Mouse (Mus musculus) CH12.LX (cell line): ENCODE results near the gene Nrf1.

Experiments used
- CTCF ChIP-seq, 2 experiments: IDR thresholded peaks in 1 of 2; conservative IDR thresholded peaks in 1 of 2; 2 replicates each; pipeline ENCODE4 v1.5.1; 2011 to 2012; ENCODE audit warnings: low read depth in 2 of 2, low read length in 2 of 2, improper control_type of control experiment in 1 of 2, inconsistent platforms in 1 of 2, mild to moderate bottlenecking in 1 of 2, moderate library complexity in 1 of 2
- JUND ChIP-seq: conservative IDR thresholded peaks from 2 replicates; pipeline ENCODE4 v1.6.1; 2011; ENCODE audit warnings: low read depth, low read length, improper control_type of control experiment
- MAZ ChIP-seq: IDR thresholded peaks from 2 replicates; pipeline ENCODE4 v1.6.1; 2012; ENCODE audit warnings: low read depth, mild to moderate bottlenecking, inconsistent platforms, low read length, improper control_type of control experiment, moderate library complexity
- POLR2A ChIP-seq: IDR thresholded peaks from 2 replicates; pipeline ENCODE4 v1.6.1; 2011; ENCODE audit warnings: low read depth, mild to moderate bottlenecking, improper control_type of control experiment, low read length
- TCF12 ChIP-seq: IDR thresholded peaks from 2 replicates; pipeline ENCODE4 v1.6.1; 2014; ENCODE audit warnings: low read depth, mild to moderate bottlenecking, inconsistent platforms, low read length, improper control_type of control experiment

DNA sequence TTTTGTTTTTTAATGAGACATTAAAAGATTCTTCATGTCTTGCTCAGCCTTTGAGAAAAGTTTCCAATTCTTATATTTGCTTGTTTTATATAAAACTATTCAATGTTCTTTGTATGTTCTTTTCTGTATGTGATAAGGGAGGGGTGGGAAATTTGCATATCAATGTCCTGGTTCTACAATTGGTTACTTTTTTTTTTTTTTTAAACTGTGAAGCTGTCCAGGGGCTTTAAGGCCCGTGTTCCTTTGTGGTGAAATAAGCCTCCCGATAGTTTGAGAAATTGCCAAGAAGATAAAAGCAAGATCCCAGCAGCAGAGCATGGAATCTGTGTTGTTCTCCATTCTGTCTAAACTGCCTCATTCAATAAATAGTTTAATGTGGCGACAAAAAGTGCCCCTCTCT lies 105.3 kb downstream of the Nrf1 start:
- TF ChIP-seq CTCF (conservative IDR thresholded peaks at IDR 0.05 in 1 of 2, IDR thresholded peaks at IDR 0.05 in 1 of 2; ENCODE audit: low read depth in 2 of 2, low read length in 2 of 2) = no peak
- no peak for TF ChIP-seq POLR2A
- TF ChIP-seq JUND = no peak
- no peak for TF ChIP-seq MAZ
- no peak for TF ChIP-seq TCF12
